Mouse (Mus musculus) MEL (cell line): ENCODE data around the gene Pdlim5. TPM values are rescaled to one million over a fixed set of nuclear protein-coding genes. Genes with fewer than 3 reads are reported as not detected.

Experiments
- DNase-seq: peaks from one replicate; pipeline ENCODE4 v3.0.0; 2011; ENCODE audit warnings: low read depth, low spot score
- H3K27ac ChIP-seq: 2 replicates; pipeline ENCODE4 v1.5.1; 2012; ENCODE audit warnings: low read depth, mild to moderate bottlenecking, control low read depth, low read length, moderate library complexity; ENCODE audit not compliant: control insufficient read depth
- H3K27me3 ChIP-seq, 2 experiments: fragments of 150-350 bp in 1 of 2; sonication (generic) in 1 of 2; 2 replicates each; pipeline ENCODE4 v1.6.1; 2012; ENCODE audit warnings: low read length in 2 of 2, mild to moderate bottlenecking in 2 of 2, improper control_type of control experiment in 1 of 2, moderate library complexity in 1 of 2; ENCODE audit not compliant: insufficient read depth in 2 of 2, control insufficient read depth in 1 of 2
- H3K36me3 ChIP-seq, 2 experiments: 2 replicates each; pipeline ENCODE4 v1.6.1; 2012 to 2014; ENCODE audit warnings: low read length in 2 of 2, improper control_type of control experiment in 1 of 2, inconsistent platforms in 1 of 2, mild to moderate bottlenecking in 1 of 2; ENCODE audit not compliant: insufficient read depth in 2 of 2, control insufficient read depth in 1 of 2
- H3K4me1 ChIP-seq, 2 experiments: fragments of 150-350 bp in 1 of 2; sonication (generic) in 1 of 2; 2 replicates each; pipeline ENCODE4 v1.6.1; 2012; ENCODE audit warnings: low read length in 2 of 2, improper control_type of control experiment in 1 of 2, mild to moderate bottlenecking in 1 of 2; ENCODE audit not compliant: insufficient read depth in 2 of 2, control insufficient read depth in 1 of 2
- H3K4me3 ChIP-seq, 2 experiments: fragments of 150-350 bp in 1 of 2; sonication (generic) in 1 of 2; 2 replicates each; pipeline ENCODE4 v1.5.1; 2012; ENCODE audit warnings: low read depth in 2 of 2, low read length in 2 of 2, mild to moderate bottlenecking in 2 of 2, moderate library complexity in 2 of 2, control low read depth in 1 of 2, improper control_type of control experiment in 1 of 2; ENCODE audit not compliant: control insufficient read depth in 1 of 2, insufficient read depth in 1 of 2
- H3K79me2 ChIP-seq: 2 replicates; pipeline ENCODE4 v1.6.1; 2012; ENCODE audit warnings: mild to moderate bottlenecking, low read length, moderate library complexity; ENCODE audit not compliant: control insufficient read depth, poor library complexity, insufficient read depth
- H3K9ac ChIP-seq: 2 replicates; pipeline ENCODE4 v1.6.1; 2012; ENCODE audit warnings: low read depth, mild to moderate bottlenecking, control low read depth, low read length, moderate library complexity; ENCODE audit not compliant: control insufficient read depth, poor library complexity, severe bottlenecking
- H3K9me3 ChIP-seq: fragments of 150-350 bp; sonication (generic); replicated peaks from 2 replicates; pipeline ENCODE4 v1.6.1; 2012; ENCODE audit warnings: mild to moderate bottlenecking, low read length, improper control_type of control experiment, moderate library complexity; ENCODE audit not compliant: insufficient read depth
- BHLHE40 ChIP-seq: IDR thresholded peaks from 2 replicates; pipeline ENCODE4 v1.6.1; 2012; ENCODE audit warnings: low read depth, mild to moderate bottlenecking, inconsistent platforms, low read length, improper control_type of control experiment, borderline replicate concordance
- CHD1 ChIP-seq: IDR thresholded peaks from 2 replicates; pipeline ENCODE4 v1.6.1; 2012; ENCODE audit warnings: low read depth, mild to moderate bottlenecking, inconsistent platforms, low read length, improper control_type of control experiment
- E2F4 ChIP-seq: IDR thresholded peaks from 2 replicates; pipeline ENCODE4 v1.6.1; 2011; ENCODE audit warnings: low read depth, low read length, improper control_type of control experiment, borderline replicate concordance
- ELF1 ChIP-seq: IDR thresholded peaks from 2 replicates; pipeline ENCODE4 v1.6.1; 2014; ENCODE audit warnings: low read depth, mild to moderate bottlenecking, inconsistent platforms, low read length, improper control_type of control experiment, moderate library complexity
- EP300 ChIP-seq, 2 experiments: IDR thresholded peaks; 2 replicates each; pipeline ENCODE4 v1.6.1; 2011; ENCODE audit warnings: improper control_type of control experiment in 2 of 2, low read length in 2 of 2, low read depth in 1 of 2, mild to moderate bottlenecking in 1 of 2
- GABPA ChIP-seq: IDR thresholded peaks from 2 replicates; pipeline ENCODE4 v1.6.1; 2012; ENCODE audit warnings: low read depth, mild to moderate bottlenecking, inconsistent platforms, low read length, improper control_type of control experiment, moderate library complexity
- GATA1 ChIP-seq: IDR thresholded peaks from 2 replicates; pipeline ENCODE4 v1.6.1; 2011; ENCODE audit warnings: low read depth, low read length, improper control_type of control experiment
- HCFC1 ChIP-seq: IDR thresholded peaks from 2 replicates; pipeline ENCODE4 v1.6.1; 2012; ENCODE audit warnings: low read depth, mild to moderate bottlenecking, inconsistent platforms, low read length, improper control_type of control experiment, moderate library complexity
- KAT2A ChIP-seq: conservative IDR thresholded peaks from 2 replicates; pipeline ENCODE4 v1.6.1; 2012; ENCODE audit warnings: low read depth, low read length, improper control_type of control experiment, inconsistent platforms
- MAFK ChIP-seq: IDR thresholded peaks from 2 replicates; pipeline ENCODE4 v1.6.1; 2011; ENCODE audit warnings: low read depth, mild to moderate bottlenecking, low read length, improper control_type of control experiment, borderline replicate concordance
- MAX ChIP-seq: IDR thresholded peaks from 2 replicates; pipeline ENCODE4 v1.6.1; 2011; ENCODE audit warnings: low read length, improper control_type of control experiment
- MAZ ChIP-seq: IDR thresholded peaks from 2 replicates; pipeline ENCODE4 v1.6.1; 2012; ENCODE audit warnings: low read depth, mild to moderate bottlenecking, inconsistent platforms, low read length, improper control_type of control experiment
- MEF2A ChIP-seq: IDR thresholded peaks from 2 replicates; pipeline ENCODE4 v1.6.1; 2014; ENCODE audit warnings: low read depth, mild to moderate bottlenecking, inconsistent platforms, low read length, improper control_type of control experiment; ENCODE audit not compliant: poor library complexity, insufficient replicate concordance, severe bottlenecking; ENCODE audit errors: extremely low read depth
- MXI1 ChIP-seq: IDR thresholded peaks from 2 replicates; pipeline ENCODE4 v1.6.1; 2011; ENCODE audit warnings: mild to moderate bottlenecking, low read depth, low read length, improper control_type of control experiment
- MYB ChIP-seq: IDR thresholded peaks from 2 replicates; pipeline ENCODE4 v1.6.1; 2011; ENCODE audit warnings: mild to moderate bottlenecking, low read depth, low read length, improper control_type of control experiment
- NELFE ChIP-seq: IDR thresholded peaks from 2 replicates; pipeline ENCODE4 v1.6.1; 2011; ENCODE audit warnings: low read depth, low read length, improper control_type of control experiment
- NRF1 ChIP-seq: IDR thresholded peaks from 2 replicates; pipeline ENCODE4 v1.6.1; 2014; ENCODE audit warnings: low read depth, mild to moderate bottlenecking, inconsistent platforms, low read length, improper control_type of control experiment, moderate library complexity; ENCODE audit not compliant: poor library complexity, insufficient read depth, severe bottlenecking
- POLR2AphosphoS2 ChIP-seq: IDR thresholded peaks from 2 replicates; pipeline ENCODE4 v1.6.1; 2011; ENCODE audit warnings: low read length, improper control_type of control experiment
- RAD21 ChIP-seq: IDR thresholded peaks from 2 replicates; pipeline ENCODE4 v1.6.1; 2011; ENCODE audit warnings: mild to moderate bottlenecking, low read depth, low read length, improper control_type of control experiment
- SMC3 ChIP-seq: IDR thresholded peaks from 2 replicates; pipeline ENCODE4 v1.6.1; 2011; ENCODE audit warnings: low read depth, low read length, improper control_type of control experiment
- TCF12 ChIP-seq: IDR thresholded peaks from 2 replicates; pipeline ENCODE4 v1.6.1; 2014; ENCODE audit warnings: low read depth, mild to moderate bottlenecking, inconsistent platforms, low read length, improper control_type of control experiment, moderate library complexity
- UBTF ChIP-seq: IDR thresholded peaks from 2 replicates; pipeline ENCODE4 v1.6.1; 2012; ENCODE audit warnings: low read depth, mild to moderate bottlenecking, inconsistent platforms, low read length, improper control_type of control experiment, moderate library complexity, borderline replicate concordance; ENCODE audit not compliant: insufficient read depth
- USF1 ChIP-seq: IDR thresholded peaks from 2 replicates; pipeline ENCODE4 v1.6.1; 2014; ENCODE audit warnings: low read depth, mild to moderate bottlenecking, inconsistent platforms, low read length, improper control_type of control experiment, moderate library complexity
- USF2 ChIP-seq, 2 experiments: IDR thresholded peaks; 2 replicates each; pipeline ENCODE4 v1.6.1; 2011 to 2012; ENCODE audit warnings: improper control_type of control experiment in 2 of 2, low read length in 2 of 2, borderline replicate concordance in 1 of 2, inconsistent platforms in 1 of 2, low read depth in 1 of 2, mild to moderate bottlenecking in 1 of 2; ENCODE audit not compliant: insufficient read depth in 1 of 2
- ZKSCAN1 ChIP-seq: IDR thresholded peaks from 2 replicates; pipeline ENCODE4 v1.6.1; 2012; ENCODE audit warnings: low read depth, mild to moderate bottlenecking, inconsistent platforms, low read length, improper control_type of control experiment, moderate library complexity
- ZMIZ1 ChIP-seq: IDR thresholded peaks from 2 replicates; pipeline ENCODE4 v1.6.1; 2012; ENCODE audit warnings: low read depth, mild to moderate bottlenecking, inconsistent platforms, low read length, improper control_type of control experiment, moderate library complexity
- polyA plus RNA-seq, 2 experiments: library from polyadenylated mRNA; stranded (reverse) in 1 of 2; unstranded in 1 of 2; fragments of >175 nt in 1 of 2; fragments of >200 nt in 1 of 2; gene quantifications; 2 replicates each; pipeline versions ENCODE4 v1.2.1 to v1.2.4; 2012; ENCODE audit warnings: low replicate concordance in 2 of 2, low read depth in 1 of 2; ENCODE audit not compliant: insufficient read length in 2 of 2, insufficient read depth in 1 of 2, missing spikeins in 1 of 2
- total RNA-seq: library from RNA; depleted of rRNA; stranded (reverse); fragments of 300-350 nt; gene quantifications from 2 replicates; pipeline ENCODE4 v1.2.3, GENCODE M21; 2012

The Pdlim5 gene
- total and polyA plus RNA-seq, 3 experiments, result 8.7 to 9.9 TPM; not detected in 1

GRCm38 (mm10) chr3:142273265-142273664 lies 122.2 kb downstream of the Pdlim5 start:
- H3K4me1 ChIP-seq, result no peaks in the 10 kb centered on the region
- no peak overlapping the region for H3K4me3 ChIP-seq
- no peak overlapping the region for H3K9ac ChIP-seq
- H3K9me3 ChIP-seq, result no peaks in the 10 kb centered on the region
- no peak overlapping the region for H3K27ac ChIP-seq
- TF ChIP-seq CHD1, result no peak
- no peak for TF ChIP-seq HCFC1
- no peak for TF ChIP-seq SMC3
- TF ChIP-seq MYB, result no peak
- TF ChIP-seq RAD21, result no peak
- no peak for TF ChIP-seq POLR2AphosphoS2
- no peak for TF ChIP-seq TCF12
- no peak for TF ChIP-seq MXI1
- no peaks in the 10 kb centered on the region for H3K27me3 ChIP-seq
- H3K36me3 ChIP-seq, result no peaks in the 10 kb centered on the region
- no peak for DNase-seq
- no peaks in the 10 kb centered on the region for H3K79me2 ChIP-seq

GRCm38 (mm10) chr3:142256371-142256770 lies 139.1 kb downstream of the Pdlim5 start:
- Histone ChIP-seq H3K36me3 (no peaks in the 10 kb centered on the region), H3K27ac (no peak overlapping the region), H3K79me2 (no peaks in the 10 kb centered on the region), H3K4me3 (no peak overlapping the region), H3K4me1 (no peaks in the 10 kb centered on the region), H3K9me3 (no peaks in the 10 kb centered on the region), H3K9ac (no peak overlapping the region), H3K27me3 (no peaks in the 10 kb centered on the region)
- DNase-seq, result no peak
- TF ChIP-seq E2F4 (no peak), ZMIZ1 (no peak)

- Histone ChIP-seq H3K27me3 (no peaks in the 10 kb centered on the region), H3K36me3 (no peaks in the 10 kb centered on the region), H3K79me2 (no peaks in the 10 kb centered on the region), H3K4me1 (no peaks in the 10 kb centered on the region), H3K4me3 (no peak overlapping the region), H3K27ac (no peak overlapping the region), H3K9me3 (no peaks in the 10 kb centered on the region), H3K9ac (no peak overlapping the region)
- no peak for DNase-seq
- no peak for TF ChIP-seq EP300 (IDR thresholded peaks at IDR 0.05; ENCODE audit: low read depth in 1 of 2, low read length in 2 of 2)
- no peak for TF ChIP-seq NRF1
- no peak for TF ChIP-seq MAZ
- TF ChIP-seq NELFE, result no peak
- no peak for TF ChIP-seq RAD21
- TF ChIP-seq MAFK, result no peak
- no peak for TF ChIP-seq POLR2AphosphoS2
- TF ChIP-seq KAT2A, result no peak
- no peak for TF ChIP-seq USF1
- TF ChIP-seq GATA1, result no peak
- TF ChIP-seq UBTF, result no peak
- no peak for TF ChIP-seq BHLHE40
- no peak for TF ChIP-seq USF2 (IDR thresholded peaks at IDR 0.05; ENCODE audit: borderline replicate concordance in 1 of 2, insufficient read depth in 1 of 2, low read depth in 1 of 2, low read length in 2 of 2)
- TF ChIP-seq MAX, result no peak
- TF ChIP-seq MEF2A, result no peak
- TF ChIP-seq GABPA, result no peak
- TF ChIP-seq E2F4, result no peak
- TF ChIP-seq ELF1, result no peak
- TF ChIP-seq ZKSCAN1, result no peak
Measured at GRCm38 (mm10) chr3:142252086-142252485, 143.4 kb downstream of the Pdlim5 start.
